Mouse (Mus musculus) kidney, adult 2 months (tissue): ENCODE measurements around the gene 2300009A05Rik.

Experiments used
- CTCF ChIP-seq: fragments of 200-500 bp; conservative IDR thresholded peaks from 2 replicates; pipeline ENCODE4 v1.5.1; 2011; ENCODE audit warnings: low read depth, mild to moderate bottlenecking, control low read depth, low read length, moderate library complexity, mixed read lengths; ENCODE audit not compliant: insufficient read depth, insufficient read length
- POLR2A ChIP-seq: fragments of 200-500 bp; IDR thresholded peaks from one replicate; pipeline ENCODE4 v1.6.1; 2011; ENCODE audit warnings: low read depth, low read length, control low read depth

- TF ChIP-seq POLR2A, result no peak
- TF ChIP-seq CTCF, result no peak
These were observed 25.7 kb downstream of the 2300009A05Rik start for GRCm38 (mm10) chr9:63373315-63373714.
